Mouse (Mus musculus): Measurements from ENCODE around the gene Dda1.
"Not testable (repeated sequence)": the region's sequence is repeated elsewhere in the genome, so short reads cannot be mapped to it uniquely, and the experiment has no call there.

Gene Dda1

GRCm38 (mm10) chr8:71468916-71469315 is at the start of gene Dda1:
Dda1 (plus strand) TSS chr8:71469199.
- DNase-seq: peak; percentile 96 to 98

DNA sequence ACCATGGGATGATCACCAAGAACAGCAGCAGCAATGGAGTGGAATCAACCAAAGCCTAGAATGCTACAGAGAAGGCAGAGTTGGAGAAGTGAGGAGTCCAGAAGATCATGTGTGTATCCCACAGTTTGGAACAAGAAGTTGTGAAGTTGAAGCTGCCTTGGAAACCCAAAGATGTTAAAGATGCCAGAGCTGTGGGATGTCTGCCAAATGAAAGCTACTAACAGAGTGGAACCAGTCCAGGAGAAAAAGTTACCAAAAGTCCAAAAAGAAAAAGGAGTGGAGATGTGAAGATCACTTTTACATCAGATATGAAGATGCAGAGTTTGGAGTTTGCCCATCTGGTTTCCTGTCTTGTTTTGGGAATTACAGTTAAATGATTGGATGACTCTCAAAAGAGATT is 46.9 kb upstream of the Dda1 start:
- no peak for DNase-seq

DNA sequence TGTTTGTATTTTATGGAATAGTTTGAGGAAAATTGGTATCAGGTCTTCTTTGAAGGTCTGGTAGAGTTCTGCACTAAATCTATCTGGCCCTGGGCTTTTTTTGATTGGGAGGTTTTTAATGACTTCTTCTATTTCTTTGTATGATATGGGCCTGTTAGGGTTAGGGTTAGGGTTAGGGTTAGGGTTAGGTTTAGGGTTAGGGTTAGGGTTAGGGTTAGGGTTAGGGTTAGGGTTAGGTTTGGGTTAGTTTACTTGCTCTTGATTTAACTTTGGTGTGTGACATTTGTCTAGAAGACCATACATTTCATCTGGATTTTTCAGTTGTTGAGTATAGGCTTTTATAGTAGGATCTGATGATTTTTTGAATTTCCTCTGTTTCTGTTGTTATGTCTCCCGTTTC is 36.1 kb upstream of the Dda1 start:
- not testable (repeated sequence) for DNase-seq

GRCm38 (mm10) chr8:71437041-71437440 is 32.0 kb upstream of the Dda1 start:
- DNase-seq: no peak

GRCm38 (mm10) chr8:71441404-71441803 is 27.6 kb upstream of the Dda1 start:
- peak; percentile 37 to 44 for DNase-seq

DNA sequence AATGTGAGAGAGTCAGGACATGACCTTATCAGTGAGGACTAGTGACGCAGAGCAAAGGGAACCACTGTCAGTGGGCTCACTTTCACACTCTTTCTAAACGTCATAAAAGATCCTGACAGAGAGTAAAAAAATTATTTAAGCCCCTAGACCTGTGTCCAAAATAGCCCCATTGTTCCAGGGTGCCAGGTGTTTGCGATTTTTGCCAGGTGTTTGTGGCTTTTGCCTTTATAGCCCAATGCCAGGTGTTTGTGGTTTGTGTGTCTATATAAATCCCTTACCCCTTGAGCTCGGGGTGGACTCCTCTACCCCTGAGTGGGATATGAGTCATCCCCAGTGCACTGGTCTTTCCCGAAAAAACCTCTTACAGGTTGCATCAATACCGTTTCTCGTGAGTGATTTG is 23.9 kb upstream of the Dda1 start:
- DNase-seq: no peak

DNA sequence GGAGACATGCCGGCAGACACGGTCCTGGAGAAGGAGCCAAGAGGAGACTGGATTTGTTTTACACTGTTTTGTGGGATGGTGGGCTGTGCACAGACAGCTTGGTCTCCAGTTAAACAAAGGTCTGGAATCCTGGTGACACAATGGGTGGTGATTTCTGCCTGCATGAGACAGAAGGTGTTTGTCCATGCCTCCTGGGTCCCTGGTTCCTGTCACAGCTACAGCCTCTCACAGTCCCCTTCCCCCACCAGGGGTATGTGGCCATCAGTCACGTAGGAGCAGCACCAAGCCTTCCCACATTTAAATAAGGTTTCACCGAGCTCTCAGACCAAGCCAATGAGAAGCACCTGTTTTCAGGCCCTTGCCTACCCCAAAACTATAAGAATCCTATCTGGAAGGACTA is 17.7 kb upstream of the Dda1 start:
- DNase-seq: no peak

- no peak for DNase-seq
These were observed 17.2 kb upstream of the Dda1 start for GRCm38 (mm10) chr8:71451777-71452176.

DNA sequence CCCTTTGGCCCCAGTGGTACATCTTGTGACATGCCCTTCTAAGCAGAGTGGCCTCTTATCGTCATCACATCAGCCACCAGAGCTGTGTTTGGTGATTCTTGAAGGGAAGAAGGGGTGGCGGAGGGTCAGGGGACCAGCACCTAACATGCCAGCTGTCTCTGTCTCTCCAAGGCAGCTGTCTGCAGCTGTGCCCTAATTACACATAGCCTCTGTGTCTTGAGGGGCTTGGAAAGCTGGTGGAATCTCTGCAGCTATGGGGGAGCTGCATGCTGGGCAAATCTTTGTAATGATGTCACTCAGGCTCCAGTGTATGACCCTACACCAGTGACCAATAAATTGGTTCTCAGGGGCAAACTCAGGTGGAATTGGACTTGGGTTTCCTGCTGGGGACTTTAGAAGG is 16.3 kb upstream of the Dda1 start:
- DNase-seq: no peak

GRCm38 (mm10) chr8:71454668-71455067 is 14.3 kb upstream of the Dda1 start:
- no peak for DNase-seq

- no peak for DNase-seq
These were observed 12.1 kb upstream of the Dda1 start for GRCm38 (mm10) chr8:71456906-71457305.

- DNase-seq: no peak
These were observed 11.2 kb upstream of the Dda1 start for GRCm38 (mm10) chr8:71457659-71458270.

- DNase-seq: no peak
These were observed 8.3 kb upstream of the Dda1 start for GRCm38 (mm10) chr8:71460716-71461115.

DNA sequence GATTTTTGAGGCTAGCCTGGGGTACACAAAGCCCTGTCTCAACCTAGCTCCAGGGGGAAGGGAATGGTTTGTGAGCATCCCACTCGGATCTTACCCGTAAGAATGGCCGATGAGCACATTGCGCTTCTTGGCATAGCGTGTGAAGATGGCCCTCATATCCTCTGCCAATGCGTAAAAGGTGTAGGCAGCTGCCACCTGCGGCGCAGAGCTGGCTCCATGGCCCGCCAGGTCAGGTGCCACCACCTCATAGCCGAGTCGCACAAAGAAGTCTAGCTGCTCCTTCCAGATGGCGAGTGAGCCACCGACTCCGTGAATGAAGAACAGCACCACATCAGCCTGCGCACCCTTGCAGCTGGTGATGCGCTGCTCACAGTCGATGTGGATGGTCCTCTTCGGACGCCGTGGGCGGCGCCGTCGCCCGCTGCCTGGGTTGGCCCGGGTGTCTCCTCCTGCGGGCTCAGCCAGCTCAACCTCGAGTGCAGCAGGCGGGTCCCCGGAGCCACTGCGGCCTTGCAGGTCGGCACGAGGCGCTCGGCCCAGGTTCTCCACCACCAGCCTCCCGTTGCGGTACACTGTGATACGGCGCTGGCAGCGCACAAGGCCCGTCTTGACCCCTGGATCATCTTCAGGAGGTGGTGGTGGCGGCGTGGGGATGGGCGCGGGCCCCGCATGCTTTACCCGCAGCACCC is 7.7 kb upstream of the Dda1 start:
- DNase-seq: no peak

- DNase-seq: no peak
These were observed 6.8 kb upstream of the Dda1 start for GRCm38 (mm10) chr8:71462191-71462590.

GRCm38 (mm10) chr8:71462786-71463185 is 6.2 kb upstream of the Dda1 start:
- peak; percentile 54 to 67 for DNase-seq

GRCm38 (mm10) chr8:71463188-71464033 is 5.6 kb upstream of the Dda1 start, which contains the start of gene Abhd8:
Abhd8 (minus strand) TSS chr8:71463655.
- peak; percentile 98 to 99 for DNase-seq

DNA sequence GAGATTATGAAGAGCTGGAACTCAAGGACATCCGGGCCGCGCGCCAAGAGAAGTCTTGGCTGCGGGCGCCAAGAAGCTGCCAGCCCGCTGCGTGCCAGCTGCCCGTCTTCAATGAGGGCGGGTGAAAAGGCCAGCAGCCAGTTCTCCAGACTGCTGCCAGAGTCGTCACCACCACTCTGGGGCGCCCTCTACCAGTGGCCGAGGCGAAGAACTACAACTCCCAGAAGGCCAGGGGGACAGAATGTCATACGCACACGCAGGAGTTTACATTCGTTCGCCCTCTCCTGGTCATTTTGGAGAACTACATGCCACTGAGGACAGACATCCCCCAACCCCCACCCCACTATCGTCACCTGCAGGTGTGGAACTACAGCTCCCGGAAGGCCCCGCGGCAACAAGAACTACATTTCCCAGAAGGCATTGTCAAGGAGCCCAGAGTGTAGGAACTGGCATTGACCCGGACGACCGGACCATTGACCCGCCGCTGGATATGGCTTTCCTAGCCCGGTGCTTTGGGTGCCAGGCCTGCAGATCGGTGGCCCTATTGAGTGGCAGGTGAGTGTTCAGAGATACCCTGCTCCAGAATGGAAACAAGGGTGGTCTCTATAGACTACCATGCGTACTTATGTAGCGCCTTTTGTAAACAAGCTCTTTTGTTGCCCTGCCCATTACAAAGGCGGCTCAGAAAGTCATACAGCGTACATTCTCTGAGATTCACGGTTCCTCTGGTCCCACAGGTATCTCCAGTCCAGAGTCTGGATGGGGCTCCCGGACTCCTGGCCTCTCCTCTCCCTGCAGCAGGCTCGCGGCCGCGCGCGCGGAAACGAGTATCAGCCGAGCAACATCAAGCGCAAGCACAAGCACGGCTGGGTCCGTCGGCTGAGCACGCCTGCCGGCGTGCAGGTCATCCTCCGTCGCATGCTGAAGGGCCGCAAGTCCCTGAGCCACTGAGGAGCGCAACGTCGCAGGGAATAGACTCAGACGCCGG is 4.2 kb upstream of the Dda1 start, which contains the start of gene Mrpl34:
TSS of gene Mrpl34 (plus strand) at position 447 of the 988 bp plus-strand sequence.
- peak; percentile 96 to 97 for DNase-seq

DNA sequence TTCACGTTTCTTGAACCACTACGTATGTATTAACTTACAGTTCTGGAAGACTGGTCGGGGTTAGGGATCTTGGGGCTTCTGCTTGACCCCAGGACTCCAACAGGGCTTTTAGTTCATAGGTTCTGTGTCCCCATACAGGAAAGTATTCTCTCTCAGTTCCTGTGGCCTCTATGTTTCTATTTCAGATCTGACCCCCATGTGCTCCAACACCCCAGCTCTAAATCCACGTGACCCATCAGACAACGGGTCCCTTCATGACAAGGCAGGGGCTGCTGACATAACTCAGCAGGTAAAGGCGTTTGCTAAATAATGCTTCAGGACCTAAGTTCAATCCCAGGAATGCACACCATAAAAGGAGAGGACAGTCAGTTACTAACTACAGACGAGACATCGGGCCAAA is 3.3 kb upstream of the Dda1 start:
- DNase-seq: no peak

GRCm38 (mm10) chr8:71466198-71466597 is 2.8 kb upstream of the Dda1 start:
- no peak for DNase-seq

DNA sequence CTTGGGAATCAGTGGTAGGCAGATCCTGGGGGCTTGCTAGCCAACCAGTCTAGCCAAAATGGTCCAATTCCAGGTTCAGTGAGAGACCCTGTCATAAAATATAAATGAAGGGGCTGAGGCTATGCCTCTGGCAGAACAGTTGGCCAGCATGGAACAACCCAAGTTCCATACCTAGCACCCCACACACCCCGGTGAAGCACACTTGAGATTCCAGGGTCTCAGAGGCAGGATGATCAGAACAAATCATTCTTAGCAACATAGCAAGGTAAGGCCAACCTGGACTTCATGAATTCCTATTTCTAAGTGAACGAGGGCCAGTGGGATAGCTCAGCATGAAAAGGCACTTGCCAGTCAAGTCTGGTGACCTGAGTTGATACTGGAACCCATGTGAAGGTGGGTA is 1.8 kb upstream of the Dda1 start:
- DNase-seq: no peak

DNA sequence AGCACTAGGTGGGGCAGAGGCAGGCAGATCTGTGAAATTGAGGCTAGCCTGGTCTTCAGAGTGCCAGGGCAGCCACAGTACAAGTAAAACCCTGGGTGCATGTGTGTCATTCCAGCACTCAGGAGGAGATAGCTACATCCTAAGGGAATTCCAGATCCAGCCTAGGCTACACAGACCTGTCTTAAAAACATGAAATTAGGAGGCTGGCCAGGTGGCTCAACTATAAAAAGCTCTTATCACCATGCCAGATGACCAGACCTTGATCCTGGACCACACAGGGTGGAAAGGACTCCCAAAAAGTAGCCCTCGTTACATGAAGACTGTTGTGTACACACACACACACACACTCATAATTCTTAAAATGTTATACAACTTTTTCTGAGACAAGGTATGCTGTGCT is 998 bp upstream of the Dda1 start:
- no peak for DNase-seq
